Mouse (Mus musculus): ENCODE measurements around the gene Sgf29. TPM values are rescaled to one million over a fixed set of nuclear protein-coding genes. Genes with fewer than 3 reads are reported as not detected.
A peak's percentile ranks its signal among the peaks of the same experiment; 100 is the strongest.

Gene Sgf29
- polyA plus RNA-seq, 1 experiment from 2014 or later = 54.7 TPM

GRCm38 (mm10) chr7:126693781-126694180 is 44.7 kb downstream of the Sgf29 start:
- 88% methylated on average over 7 of the region's 7 CpGs for WGBS
- H3K27me3 ChIP-seq = no peaks in the 10 kb centered on the region
- H3K4me1 ChIP-seq = peaks cover 30% of the 10 kb centered on the region
- H3K36me3 ChIP-seq = peaks cover 24% of the 10 kb centered on the region
- H3K27ac ChIP-seq (replicated peaks) = no peak overlapping the region
- no peak overlapping the region for H3K4me3 ChIP-seq
- no peak for ATAC-seq (replicated peaks)
- H3K9ac ChIP-seq (replicated peaks) = no peak overlapping the region; the same call in 1 of the 2 replicates
- H3K4me2 ChIP-seq (replicated peaks) = peak overlapping the region; percentile 8; the same call in 1 of the 2 replicates
- H3K9me3 ChIP-seq = no peaks in the 10 kb centered on the region

- Histone ChIP-seq H3K4me1 (peaks cover 30% of the 10 kb centered on the region), H3K36me3 (peaks cover 31% of the 10 kb centered on the region), H3K4me2 (replicated peaks) (peak overlapping the region; percentile 81), H3K9ac (replicated peaks) (peak overlapping the region; percentile 93; the same call in 1 of the 2 replicates), H3K27ac (replicated peaks) (peak overlapping the region; percentile 96), H3K27me3 (no peaks in the 10 kb centered on the region), H3K9me3 (no peaks in the 10 kb centered on the region), H3K4me3 (peak overlapping the region; percentile 95)
- WGBS = 27% methylated on average over 10 of the region's 10 CpGs
- ATAC-seq (replicated peaks) = no peak
Observed at GRCm38 (mm10) chr7:126694441-126695051, 45.4 kb downstream of the Sgf29 start.

- Histone ChIP-seq H3K4me1 (peaks cover 30% of the 10 kb centered on the region), H3K36me3 (peaks cover 35% of the 10 kb centered on the region), H3K9ac (replicated peaks) (peak within 1 kb of the TSS; percentile 93), H3K4me3 (peak within 1 kb of the TSS; percentile 95), H3K27me3 (no peaks in the 10 kb centered on the region), H3K4me2 (replicated peaks) (peak within 1 kb of the TSS; percentile 81), H3K27ac (replicated peaks) (peak within 1 kb of the TSS; percentile 96), H3K9me3 (no peaks in the 10 kb centered on the region)
- peak; percentile 50 for ATAC-seq (replicated peaks)
- WGBS = under 1% methylated on average over 31 of the region's 31 CpGs
Observed at GRCm38 (mm10) chr7:126695210-126695611, 46.1 kb downstream of the Sgf29 start, which contains the start of gene Bola2. Bola2 (plus strand) TSS chr7:126695401.

GRCm38 (mm10) chr7:126695631-126696207 is 46.6 kb downstream of the Sgf29 start, which contains the start of gene Slx1b:
Slx1b (minus strand) TSS chr7:126695784.
- H3K9me3 ChIP-seq = no peaks in the 10 kb centered on the region
- peak within 1 kb of the TSS; percentile 81 for H3K4me2 ChIP-seq (replicated peaks)
- H3K27ac ChIP-seq (replicated peaks) = peak within 1 kb of the TSS; percentile 96
- peak; percentile 97 for ATAC-seq (replicated peaks)
- under 1% methylated on average over 40 of the region's 40 CpGs for WGBS
- H3K9ac ChIP-seq (replicated peaks) = peak within 1 kb of the TSS; percentile 93
- peaks cover 30% of the 10 kb centered on the region for H3K4me1 ChIP-seq
- H3K27me3 ChIP-seq = no peaks in the 10 kb centered on the region
- peaks cover 38% of the 10 kb centered on the region for H3K36me3 ChIP-seq
- peak within 1 kb of the TSS; percentile 95 for H3K4me3 ChIP-seq

GRCm38 (mm10) chr7:126696303-126696702 is 47.2 kb downstream of the Sgf29 start:
- Histone ChIP-seq H3K27me3 (no peaks in the 10 kb centered on the region), H3K9me3 (no peaks in the 10 kb centered on the region), H3K4me1 (peaks cover 35% of the 10 kb centered on the region), H3K9ac (replicated peaks) (peak overlapping the region; percentile 93), H3K4me3 (peak overlapping the region; percentile 95), H3K36me3 (peaks cover 32% of the 10 kb centered on the region), H3K4me2 (replicated peaks) (peak overlapping the region; percentile 81), H3K27ac (replicated peaks) (peak overlapping the region; percentile 96; the same call in 1 of the 2 replicates)
- ATAC-seq (replicated peaks) = no peak
- WGBS = 3% methylated on average over 17 of the region's 17 CpGs

- no peak for ATAC-seq (replicated peaks)
Observed at GRCm38 (mm10) chr7:126696886-126697285, 47.8 kb downstream of the Sgf29 start.

GRCm38 (mm10) chr7:126697838-126698237 is 48.7 kb downstream of the Sgf29 start:
- no peaks in the 10 kb centered on the region for H3K9me3 ChIP-seq
- ATAC-seq (replicated peaks) = no peak

More at GRCm38 (mm10) chr7:126696886-126697285, 47.8 kb downstream of the Sgf29 start:
- Histone ChIP-seq H3K9ac (replicated peaks) (peak overlapping the region; percentile 93), H3K4me3 (peak overlapping the region; percentile 95), H3K27ac (replicated peaks) (no peak overlapping the region), H3K27me3 (no peaks in the 10 kb centered on the region), H3K36me3 (peaks cover 26% of the 10 kb centered on the region), H3K4me2 (replicated peaks) (peak overlapping the region; percentile 81), H3K9me3 (no peaks in the 10 kb centered on the region), H3K4me1 (peaks cover 41% of the 10 kb centered on the region)
- WGBS = 73% methylated on average over 3 of the region's 3 CpGs

GRCm38 (mm10) chr7:126700063-126701015 is 51.2 kb downstream of the Sgf29 start:
- Histone ChIP-seq H3K4me3 (no peak overlapping the region), H3K4me1 (peaks cover 59% of the 10 kb centered on the region), H3K9me3 (no peaks in the 10 kb centered on the region), H3K27me3 (no peaks in the 10 kb centered on the region), H3K4me2 (replicated peaks) (0 out of 2 replicates have a peak overlapping the region, but pooled peaks have one; percentile 26), H3K36me3 (peaks cover 19% of the 10 kb centered on the region), H3K9ac (replicated peaks) (no peak overlapping the region), H3K27ac (replicated peaks) (no peak overlapping the region)
- WGBS = 86% methylated on average over 25 of the region's 25 CpGs
- ATAC-seq (replicated peaks) = no peak

More at GRCm38 (mm10) chr7:126697838-126698237, 48.7 kb downstream of the Sgf29 start:
- peaks cover 19% of the 10 kb centered on the region for H3K36me3 ChIP-seq
- H3K4me3 ChIP-seq = no peak overlapping the region
- no peak overlapping the region for H3K9ac ChIP-seq (replicated peaks)
- 95% methylated on average over 8 of the region's 8 CpGs for WGBS
- H3K27ac ChIP-seq (replicated peaks) = no peak overlapping the region
- no peak overlapping the region for H3K4me2 ChIP-seq (replicated peaks)
- H3K4me1 ChIP-seq = peaks cover 51% of the 10 kb centered on the region
- no peaks in the 10 kb centered on the region for H3K27me3 ChIP-seq

- peak; percentile 32; the same call in 1 of the 2 replicates for ATAC-seq (replicated peaks)
- H3K27ac ChIP-seq (replicated peaks) = no peak overlapping the region
- peak overlapping the region; percentile 20 for H3K4me3 ChIP-seq
Observed at GRCm38 (mm10) chr7:126701070-126701469, 52.0 kb downstream of the Sgf29 start.

GRCm38 (mm10) chr7:126701559-126702357 is 52.6 kb downstream of the Sgf29 start:
- H3K4me1 ChIP-seq = peaks cover 54% of the 10 kb centered on the region
- H3K27ac ChIP-seq (replicated peaks) = no peak overlapping the region
- H3K9ac ChIP-seq (replicated peaks) = 0 out of 2 replicates have a peak overlapping the region, but pooled peaks have one; percentile 1
- ATAC-seq (replicated peaks) = no peak
- peak overlapping the region; percentile 20; the same call in 1 of the 2 replicates for H3K4me3 ChIP-seq
- 58% methylated on average over 24 of the region's 24 CpGs for WGBS
- H3K27me3 ChIP-seq = no peaks in the 10 kb centered on the region
- peak overlapping the region; percentile 95 for H3K4me2 ChIP-seq (replicated peaks)
- H3K36me3 ChIP-seq = peaks cover 19% of the 10 kb centered on the region
- no peaks in the 10 kb centered on the region for H3K9me3 ChIP-seq

More at GRCm38 (mm10) chr7:126701070-126701469, 52.0 kb downstream of the Sgf29 start:
- Histone ChIP-seq H3K9ac (replicated peaks) (0 out of 2 replicates have a peak overlapping the region, but pooled peaks have one; percentile 1), H3K27me3 (no peaks in the 10 kb centered on the region), H3K9me3 (no peaks in the 10 kb centered on the region), H3K36me3 (peaks cover 19% of the 10 kb centered on the region), H3K4me2 (replicated peaks) (peak overlapping the region; percentile 26), H3K4me1 (peaks cover 59% of the 10 kb centered on the region)
- WGBS = under 1% methylated on average over 11 of the region's 11 CpGs

- Histone ChIP-seq H3K36me3 (peaks cover 19% of the 10 kb centered on the region), H3K4me2 (replicated peaks) (peak overlapping the region; percentile 95), H3K4me3 (no peak overlapping the region), H3K4me1 (peaks cover 48% of the 10 kb centered on the region), H3K27me3 (no peaks in the 10 kb centered on the region), H3K9me3 (no peaks in the 10 kb centered on the region), H3K27ac (replicated peaks) (no peak overlapping the region), H3K9ac (replicated peaks) (peak overlapping the region; percentile 91; the same call in 1 of the 2 replicates)
- WGBS = 84% methylated on average over 6 of the region's 6 CpGs
- no peak for ATAC-seq (replicated peaks)
Observed at GRCm38 (mm10) chr7:126702358-126702757, 53.2 kb downstream of the Sgf29 start.
